Mouse (Mus musculus) bone marrow macrophage, adult 2 months (primary cell): Measurements from ENCODE around the gene Fgfr2. TPM values are rescaled to one million over a fixed set of nuclear protein-coding genes. Genes with fewer than 3 reads are reported as not detected.

Experiments
- H3K27ac ChIP-seq: 2 replicates; pipeline ENCODE4 v1.5.1; 2012; ENCODE audit warnings: low read depth, low read length; ENCODE audit not compliant: insufficient read depth
- H3K4me1 ChIP-seq: 2 replicates; pipeline ENCODE4 v1.6.1; 2012; ENCODE audit warnings: low read length; ENCODE audit not compliant: control insufficient read depth, insufficient read depth
- H3K4me3 ChIP-seq: 2 replicates; pipeline ENCODE4 v1.5.1; 2012; ENCODE audit warnings: mild to moderate bottlenecking, low read length, moderate library complexity; ENCODE audit not compliant: insufficient read depth
- CTCF ChIP-seq: IDR thresholded peaks from 2 replicates; pipeline ENCODE4 v1.5.1; 2012; ENCODE audit warnings: low read depth, mild to moderate bottlenecking, low read length, moderate library complexity
- POLR2A ChIP-seq: IDR thresholded peaks from 2 replicates; pipeline ENCODE4 v1.6.1; 2012; ENCODE audit warnings: mild to moderate bottlenecking, low read depth, low read length, borderline replicate concordance
- polyA plus RNA-seq: library from polyadenylated mRNA; stranded (reverse); fragments of >200 nt; gene quantifications from 2 replicates; pipeline ENCODE4 v1.2.4, GENCODE M21; 2012; ENCODE audit not compliant: missing spikeins, insufficient read depth, insufficient read length

The Fgfr2 gene
- polyA plus RNA-seq, 1 experiment, result 0.27 TPM

DNA sequence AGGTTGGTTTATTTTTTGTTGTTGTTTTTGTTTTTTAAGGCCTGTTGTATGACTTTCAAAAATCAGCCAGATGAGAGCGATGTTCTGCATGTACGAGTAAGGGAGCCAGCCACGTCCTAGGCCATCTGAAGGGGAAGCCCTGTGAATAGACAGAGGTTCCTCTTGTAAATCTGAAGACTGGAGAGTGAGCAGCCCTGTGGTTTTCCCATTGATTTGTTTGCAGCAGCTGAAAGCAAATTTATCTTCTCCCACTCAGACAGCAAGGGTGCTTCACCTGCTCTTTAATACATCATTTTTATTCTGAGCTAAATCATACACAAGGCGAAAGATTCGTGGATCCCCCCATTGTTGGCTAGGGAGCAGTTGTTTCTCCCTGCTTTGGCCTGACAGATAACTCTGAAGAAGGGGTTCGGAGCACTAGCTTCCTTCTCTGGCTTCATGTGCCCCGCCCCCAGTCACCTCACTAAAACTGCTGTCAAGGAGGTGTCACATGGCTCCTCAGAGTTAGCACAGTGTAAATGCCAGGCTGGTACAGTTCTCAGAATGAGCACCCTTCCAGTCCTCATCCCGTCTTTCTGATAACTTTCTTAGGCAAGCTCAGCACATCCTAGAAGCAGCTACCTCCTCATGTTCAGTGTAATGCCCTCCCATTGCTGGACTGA lies 818.6 kb downstream of the Fgfr2 start:
- Histone ChIP-seq H3K4me1 (no peaks in the 10 kb centered on the region), H3K27ac (no peak overlapping the region), H3K4me3 (no peak overlapping the region)
- TF ChIP-seq CTCF, result no peak
- TF ChIP-seq POLR2A, result no peak

DNA sequence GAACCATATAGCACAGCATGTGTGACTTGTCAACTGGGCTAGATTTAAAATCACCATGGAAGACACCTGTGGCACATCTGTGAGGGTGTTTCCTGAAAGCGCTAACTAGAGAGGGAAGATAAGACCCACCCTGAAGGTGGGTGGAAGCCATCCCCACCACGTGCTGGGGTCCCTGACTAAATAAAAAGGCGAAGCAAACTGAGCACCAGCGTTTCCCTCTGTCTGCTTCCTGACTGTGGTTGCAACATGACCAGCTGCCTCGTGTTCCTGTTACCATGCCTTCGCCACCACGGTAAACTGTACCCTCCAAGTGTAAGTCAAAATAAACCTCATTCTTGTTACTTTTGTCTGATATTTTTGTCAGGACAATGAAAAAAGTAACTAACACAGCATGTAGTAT lies 819.2 kb downstream of the Fgfr2 start:
- no peak overlapping the region for H3K4me3 ChIP-seq
- no peak for TF ChIP-seq POLR2A
- TF ChIP-seq CTCF, result no peak
- no peak overlapping the region for H3K27ac ChIP-seq
- no peaks in the 10 kb centered on the region for H3K4me1 ChIP-seq

DNA sequence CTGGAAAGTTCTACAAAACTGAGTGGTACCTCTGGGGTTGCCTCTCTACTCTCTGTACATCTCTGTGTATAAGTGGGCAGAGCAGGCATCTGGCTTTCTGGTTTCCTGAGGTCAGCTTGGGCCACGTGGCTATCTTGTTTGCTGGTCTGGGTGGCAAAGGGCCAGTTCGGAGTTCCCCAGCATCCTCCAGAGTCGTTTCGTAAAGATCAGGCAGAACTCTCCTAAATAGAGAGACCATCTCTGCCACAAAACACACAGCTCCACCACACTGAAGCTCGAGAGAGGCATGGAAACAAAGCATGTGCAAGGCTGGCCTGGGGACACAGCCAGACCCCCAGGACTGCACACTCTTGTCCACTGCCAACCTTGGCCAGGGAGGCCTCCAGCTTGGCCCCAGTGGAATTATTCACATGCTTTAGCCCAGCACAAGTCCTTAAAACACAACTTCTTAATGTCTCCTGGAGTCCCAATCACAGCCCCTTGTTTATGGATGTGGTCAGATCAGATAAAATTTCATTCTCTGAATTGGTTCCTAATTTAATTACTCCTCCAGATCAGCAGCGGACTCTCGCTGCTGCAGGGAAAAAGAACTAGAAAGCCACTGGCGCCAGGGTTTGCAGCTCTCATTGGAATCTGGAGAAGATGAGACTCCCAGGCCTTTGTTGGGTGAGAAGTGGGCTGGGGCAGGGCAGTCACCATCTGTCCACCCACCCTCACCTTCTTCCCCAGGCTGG lies 820.5 kb downstream of the Fgfr2 start:
- no peaks in the 10 kb centered on the region for H3K4me1 ChIP-seq
- H3K4me3 ChIP-seq, result no peak overlapping the region
- H3K27ac ChIP-seq, result no peak overlapping the region
- TF ChIP-seq POLR2A, result no peak
- no peak for TF ChIP-seq CTCF

DNA sequence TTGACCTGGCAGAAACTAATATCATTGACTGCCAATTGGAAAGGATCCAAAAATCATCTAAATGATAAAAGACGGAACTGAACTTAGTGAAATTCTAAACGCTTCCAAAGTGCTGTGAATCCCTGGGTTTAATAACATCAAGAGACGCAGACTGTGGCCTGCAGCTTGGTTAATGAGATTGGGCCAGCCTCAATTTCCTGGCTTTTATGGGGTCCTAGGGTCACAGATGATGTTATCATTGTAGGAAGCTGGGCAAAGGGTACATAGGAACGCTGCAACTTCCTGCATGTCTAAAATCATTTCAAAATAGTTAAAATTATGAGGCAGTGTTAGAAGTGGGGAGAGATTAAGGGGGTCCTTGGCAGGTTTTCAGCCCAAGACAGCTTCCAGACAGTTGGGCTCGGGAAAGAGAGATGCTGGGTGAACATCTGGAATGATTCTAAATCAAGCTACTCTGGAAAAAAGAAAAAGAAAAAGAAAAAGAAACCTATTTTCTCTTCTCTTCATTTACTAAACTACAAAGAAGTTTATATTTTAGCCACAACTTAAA lies 823.4 kb downstream of the Fgfr2 start:
- no peaks in the 10 kb centered on the region for H3K4me1 ChIP-seq
- TF ChIP-seq CTCF, result no peak
- no peak for TF ChIP-seq POLR2A
- H3K4me3 ChIP-seq, result no peak overlapping the region
- no peak overlapping the region for H3K27ac ChIP-seq

DNA sequence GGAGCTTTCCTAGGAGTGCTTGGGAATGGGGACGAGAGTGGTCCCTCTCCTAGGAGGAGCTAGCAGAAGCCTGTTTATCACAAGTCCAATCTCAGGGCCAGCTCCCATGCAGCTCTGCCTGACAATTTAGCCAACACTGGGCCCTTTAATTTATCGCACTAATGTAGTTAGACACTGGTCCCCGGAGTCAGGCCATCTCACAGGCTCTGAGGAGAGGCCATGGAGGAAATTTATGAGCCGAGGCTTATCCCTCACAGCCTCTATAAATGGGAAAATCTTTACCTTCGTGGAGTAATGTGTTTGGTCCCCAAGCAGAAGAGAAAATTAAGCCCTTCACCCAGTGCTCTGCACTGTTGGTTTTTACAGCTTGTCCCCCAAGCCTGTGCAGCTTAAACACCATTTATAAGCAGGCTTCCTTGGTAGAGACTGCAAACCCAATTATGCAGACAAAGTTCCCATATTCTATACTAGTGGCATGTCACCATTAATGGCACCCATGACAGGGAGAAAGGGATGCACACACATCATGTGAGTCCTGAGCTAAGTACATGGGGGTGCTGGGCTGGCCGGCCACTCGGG lies 824.6 kb downstream of the Fgfr2 start:
- no peak overlapping the region for H3K27ac ChIP-seq
- TF ChIP-seq POLR2A (no peak), CTCF (no peak)
- H3K4me1 ChIP-seq, result no peaks in the 10 kb centered on the region
- no peak overlapping the region for H3K4me3 ChIP-seq

DNA sequence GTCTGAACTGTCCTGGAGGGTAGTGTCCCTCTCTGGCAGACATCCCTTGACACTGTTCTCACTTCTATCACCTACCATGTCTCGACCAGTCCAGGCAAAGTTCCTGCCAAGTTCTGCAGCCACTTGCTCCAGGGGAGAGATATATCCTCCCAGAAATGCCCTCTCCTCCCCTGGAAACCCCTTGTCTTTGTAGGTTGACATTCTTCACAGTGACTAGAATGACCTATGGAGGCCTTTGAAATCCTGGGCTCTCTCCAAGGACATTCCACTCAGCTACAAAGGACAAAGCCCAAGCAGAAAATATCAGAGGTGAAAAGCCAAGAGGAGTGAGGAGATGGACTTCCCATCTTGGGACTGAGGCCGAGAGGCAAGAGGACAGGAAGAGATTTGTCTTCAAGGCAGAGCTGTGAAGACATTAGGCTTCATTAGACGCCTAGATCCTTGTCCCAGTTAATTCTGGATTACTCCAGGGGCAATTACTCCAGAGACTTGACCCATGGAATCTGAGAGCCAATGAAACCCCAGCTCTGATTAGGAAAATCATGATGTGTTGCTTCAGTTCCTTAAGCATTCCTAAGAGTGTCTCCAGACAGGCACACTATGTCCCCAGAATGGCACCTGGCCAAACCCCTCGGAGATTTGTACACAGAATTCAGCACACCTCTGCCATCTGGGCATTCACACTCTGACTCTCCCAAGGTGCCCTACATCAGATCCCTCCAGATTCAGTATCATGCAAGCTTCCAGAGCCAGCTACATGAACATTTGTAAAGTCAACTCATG lies 826.3 kb downstream of the Fgfr2 start:
- H3K27ac ChIP-seq, result no peak overlapping the region
- H3K4me3 ChIP-seq, result no peak overlapping the region
- no peaks in the 10 kb centered on the region for H3K4me1 ChIP-seq
- TF ChIP-seq CTCF (no peak), POLR2A (no peak)

DNA sequence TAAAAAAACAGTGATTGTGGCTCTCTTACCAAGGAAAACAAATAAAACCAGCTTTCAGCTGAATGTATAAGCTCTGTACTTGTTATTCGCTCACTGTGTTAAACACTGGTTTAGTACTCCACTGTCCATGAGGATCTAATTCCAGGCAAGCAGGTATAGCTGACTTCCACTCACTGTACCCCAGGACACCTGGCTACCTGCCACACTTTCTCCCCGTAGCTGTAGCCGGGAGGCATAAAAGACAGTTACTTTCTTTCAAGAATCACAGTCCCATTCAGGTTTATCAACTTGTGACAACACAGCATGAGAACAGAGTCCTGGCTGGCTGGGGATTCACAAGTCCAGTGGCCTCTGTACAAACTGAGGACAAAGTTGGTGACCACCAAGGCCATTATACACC lies 827.0 kb downstream of the Fgfr2 start:
- no peak overlapping the region for H3K4me3 ChIP-seq
- H3K27ac ChIP-seq, result no peak overlapping the region
- no peak for TF ChIP-seq POLR2A
- no peak for TF ChIP-seq CTCF
- no peaks in the 10 kb centered on the region for H3K4me1 ChIP-seq

DNA sequence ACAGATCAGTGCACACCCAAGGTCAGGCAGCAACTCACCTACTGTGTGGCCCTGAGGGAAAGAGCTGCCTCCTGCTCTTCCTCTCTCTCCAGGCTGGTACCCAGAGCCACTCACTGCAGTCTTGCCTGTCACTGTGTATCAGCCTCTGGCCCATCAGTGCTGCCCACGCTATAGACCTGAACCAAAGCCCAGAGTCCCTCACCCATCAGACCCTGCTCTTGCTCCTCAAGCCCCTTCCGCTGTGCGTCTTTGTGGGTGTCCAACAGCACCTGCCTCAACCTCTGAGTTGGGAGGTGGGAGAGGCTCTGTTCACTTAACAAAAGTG lies 835.8 kb downstream of the Fgfr2 start:
- Histone ChIP-seq H3K4me3 (no peak overlapping the region), H3K27ac (no peak overlapping the region), H3K4me1 (no peaks in the 10 kb centered on the region)
- TF ChIP-seq CTCF (no peak), POLR2A (no peak)

DNA sequence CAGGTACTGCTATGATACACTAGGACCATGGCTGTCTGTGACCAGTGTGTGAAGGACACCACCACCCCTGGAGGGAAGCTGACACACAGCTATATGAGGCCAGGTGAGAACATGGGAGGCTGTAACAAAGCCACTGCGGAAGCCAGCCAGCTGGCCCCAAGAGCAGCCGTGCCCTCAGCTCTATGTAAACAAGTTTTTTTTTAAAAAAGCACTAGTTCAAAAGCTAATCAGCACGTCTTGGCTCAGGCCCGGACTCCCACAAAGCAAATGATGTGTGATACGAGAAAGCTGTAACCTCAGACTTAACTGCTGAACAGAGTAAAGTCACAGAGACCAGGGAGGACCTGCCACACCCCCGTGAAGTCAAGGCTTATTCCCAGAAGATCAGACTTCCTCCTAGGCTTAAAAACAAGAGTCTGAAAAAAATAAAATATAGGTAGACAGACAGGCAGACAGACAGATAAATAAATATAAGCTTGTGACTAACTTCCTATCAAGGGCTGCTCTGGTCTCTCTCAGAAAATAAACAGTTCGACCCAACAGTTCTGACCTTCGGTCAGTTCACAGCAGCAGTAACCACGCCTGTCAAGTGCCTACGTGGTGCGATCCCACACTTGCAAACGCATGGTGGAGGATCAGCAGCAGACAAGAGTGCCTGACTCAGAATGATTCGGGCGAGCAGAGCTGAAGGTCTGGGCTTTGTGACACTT lies 836.4 kb downstream of the Fgfr2 start:
- no peak overlapping the region for H3K4me3 ChIP-seq
- no peak overlapping the region for H3K27ac ChIP-seq
- H3K4me1 ChIP-seq, result no peaks in the 10 kb centered on the region
- TF ChIP-seq CTCF (no peak), POLR2A (no peak)

DNA sequence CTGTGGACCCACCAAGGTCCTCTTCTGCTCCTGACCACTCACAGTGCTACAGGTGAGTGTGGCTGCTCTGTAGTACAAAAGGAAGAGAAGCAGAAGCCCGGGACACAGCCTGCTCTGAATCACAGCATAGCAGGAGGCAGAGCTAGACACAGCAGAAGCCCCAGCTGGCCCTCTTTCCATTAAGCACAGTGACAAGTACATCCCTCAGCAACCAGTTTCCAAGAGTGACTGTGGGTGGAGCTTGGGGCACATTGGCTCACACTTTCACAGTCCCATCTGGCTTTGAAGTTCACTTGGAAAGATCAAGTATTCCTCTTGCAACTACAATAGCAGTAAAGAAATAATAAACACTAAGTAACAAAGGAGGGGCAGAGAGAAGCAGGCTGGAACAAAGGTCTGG lies 838.4 kb downstream of the Fgfr2 start:
- no peaks in the 10 kb centered on the region for H3K4me1 ChIP-seq
- no peak overlapping the region for H3K4me3 ChIP-seq
- H3K27ac ChIP-seq, result no peak overlapping the region
- TF ChIP-seq CTCF (no peak), POLR2A (no peak)
